Mouse (Mus musculus) heart, embryonic 10.5 days (tissue): Measurements from ENCODE around the gene AY074887. TPM values are rescaled to one million over a fixed set of nuclear protein-coding genes. Genes with fewer than 3 reads are reported as not detected.

Source experiments
- polyA plus RNA-seq: library from polyadenylated mRNA; unstranded; fragments of >200 nt; fragmentation: Nextera tagmentation; extraction: Ambion mirVana; gene quantifications from 2 replicates; pipeline ENCODE4 v1.2.1, GENCODE M21; 2016

The AY074887 gene
- polyA plus RNA-seq, 1 experiment from 2014 or later = 1.2 TPM

Other genes starting within 250 kb of the AY074887 start
- 130 and 151 TPM in 2 replicates for gene Wdr61, start 216.5 kb downstream of the AY074887 start, polyA plus RNA-seq
- gene Crabp1, start 186.2 kb downstream of the AY074887 start, polyA plus RNA-seq = 63.7 and 204 TPM in 2 replicates
- 31.0 and 31.2 TPM in 2 replicates for gene Ireb2, start 87.2 kb downstream of the AY074887 start, polyA plus RNA-seq
- 3.3 and 3.6 TPM in 2 replicates for gene Hykk, start 33.7 kb downstream of the AY074887 start, polyA plus RNA-seq
- 269 and 307 TPM in 2 replicates for gene Psma4, start 208 bp downstream of the AY074887 start, polyA plus RNA-seq
- gene Chrna5, start 29.9 kb upstream of the AY074887 start, polyA plus RNA-seq = 0.22 and 0.30 TPM in 2 replicates
- 0.16 and 0.49 TPM in 2 replicates for gene Chrna3, start 75.6 kb upstream of the AY074887 start, polyA plus RNA-seq
- gene Chrnb4, start 97.8 kb upstream of the AY074887 start, polyA plus RNA-seq = 0.28 and 0.59 TPM in 2 replicates
- 31.3 and 32.3 TPM in 2 replicates for gene Ube2q2, start 197.9 kb upstream of the AY074887 start, polyA plus RNA-seq